In genomic region chr13:69732636-69733035, GRCm38 (mm10) we compare ENCODE assay signal across 20 mouse cellular contexts. TPM values are rescaled to one million over a fixed set of nuclear protein-coding genes. Genes with fewer than 3 reads are reported as not detected.
DNase-seq lines count a peak whose midpoint lies in the region; ATAC-seq and TF ChIP-seq lines count a peak whose summit lies in the region.
"Had no signal": no experiment of that assay in that cellular context is flagged by ENCODE, and none has a peak within 500 bp of the region (broad histone marks: within the 10 kb centered on the region; RNA-seq: fewer than 3 reads in every experiment).

No protein-coding gene starts in this region.

- ATAC-seq in hindbrain, embryonic 14.5 days (ENCODE audit: low FRiP score) = no peak
- ATAC-seq in hindbrain, embryonic 12.5 days (ENCODE audit: low FRiP score) = no peak
- no peak for ATAC-seq in heart, embryonic 11.5 days (replicated peaks; ENCODE audit: insufficient number of reproducible peaks, low FRiP score, low TSS enrichment)
- no peak for ATAC-seq in liver, postnatal 0 days
- no peak for ATAC-seq in intestine, embryonic 16.5 days
- ATAC-seq: midbrain, embryonic 15.5 days had no signal

- TF ChIP-seq CTCF in liver, postnatal 0 days (IDR thresholded peaks at IDR 0.05; ENCODE audit: low read depth) = no peak

- no peaks in the 10 kb centered on the region for H3K9me3 ChIP-seq in hindbrain, embryonic 14.5 days (ENCODE audit: control insufficient read depth, low read length)
- H3K9me3 ChIP-seq in hindbrain, embryonic 12.5 days (replicated peaks) = no peaks in the 10 kb centered on the region
- no peaks in the 10 kb centered on the region for H3K9me3 ChIP-seq in heart, embryonic 11.5 days (replicated peaks; ENCODE audit: control insufficient read depth, low read length)
- H3K9me3 ChIP-seq in liver, postnatal 0 days (ENCODE audit: low read length) = no peaks in the 10 kb centered on the region
- no peaks in the 10 kb centered on the region for H3K9me3 ChIP-seq in intestine, embryonic 16.5 days (ENCODE audit: control insufficient read depth, low read length)
- H3K9me3 ChIP-seq: embryonic facial prominence, embryonic 15.5 days; forebrain, embryonic 10.5 days; hindbrain, embryonic 10.5 days; limb, embryonic 12.5 days; liver, embryonic 13.5 days; midbrain, embryonic 15.5 days had no signal

- peaks cover 17% of the 10 kb centered on the region for H3K36me3 ChIP-seq in hindbrain, embryonic 14.5 days (replicated peaks; ENCODE audit: control insufficient read depth, insufficient read depth)
- peaks cover 15% of the 10 kb centered on the region for H3K36me3 ChIP-seq in hindbrain, embryonic 12.5 days
- no peaks in the 10 kb centered on the region for H3K36me3 ChIP-seq in heart, embryonic 11.5 days (ENCODE audit: control insufficient read depth, insufficient read depth, low read length)
- H3K36me3 ChIP-seq in liver, postnatal 0 days (replicated peaks; ENCODE audit: insufficient read depth, low read length) = no peaks in the 10 kb centered on the region
- no peaks in the 10 kb centered on the region for H3K36me3 ChIP-seq in intestine, embryonic 16.5 days (ENCODE audit: control insufficient read depth, insufficient read depth, low read length)
- H3K36me3 ChIP-seq: embryonic facial prominence, embryonic 15.5 days; forebrain, embryonic 10.5 days; limb, embryonic 12.5 days; liver, embryonic 13.5 days had no signal

- H3K4me2 ChIP-seq in hindbrain, embryonic 14.5 days (replicated peaks) = peak overlapping the region; percentile 20
- no peak overlapping the region for H3K4me2 ChIP-seq in hindbrain, embryonic 12.5 days (replicated peaks)
- H3K4me2 ChIP-seq in heart, embryonic 11.5 days = peak overlapping the region; percentile 6; the same call in 1 of the 2 replicates
- no peak overlapping the region for H3K4me2 ChIP-seq in liver, postnatal 0 days (ENCODE audit: low read depth, low read length)
- H3K4me2 ChIP-seq in intestine, embryonic 16.5 days (ENCODE audit: low read depth, low read length) = no peak overlapping the region
- H3K4me2 ChIP-seq: embryonic facial prominence, embryonic 15.5 days; limb, embryonic 12.5 days; liver, embryonic 13.5 days; midbrain, embryonic 15.5 days had no signal

- H3K27me3 ChIP-seq in hindbrain, embryonic 14.5 days (ENCODE audit: control insufficient read depth, insufficient read depth, low read length) = no peaks in the 10 kb centered on the region
- H3K27me3 ChIP-seq in hindbrain, embryonic 12.5 days = peaks cover 9% of the 10 kb centered on the region; the same call in 1 of the 2 replicates
- H3K27me3 ChIP-seq in heart, embryonic 11.5 days (ENCODE audit: control insufficient read depth, insufficient read depth, low read length) = peaks cover 23% of the 10 kb centered on the region
- peaks cover 8% of the 10 kb centered on the region for H3K27me3 ChIP-seq in liver, postnatal 0 days (ENCODE audit: insufficient read depth, low read length)
- peaks cover 16% of the 10 kb centered on the region for H3K27me3 ChIP-seq in intestine, embryonic 16.5 days (replicated peaks; ENCODE audit: control insufficient read depth, insufficient read depth, low read length)
- H3K27me3 ChIP-seq: midbrain, embryonic 15.5 days had no signal

- no peak for TF ChIP-seq EP300 in liver, postnatal 0 days (IDR thresholded peaks at IDR 0.05; ENCODE audit: low read depth)

- intact Hi-C loops in heart, postnatal 14 days (cut with DNase I) = loop anchor here (1.0 kb wide), 1 partner anchor 36 kb away; no protein-coding TSS in a partner anchor

- peaks cover 39% of the 10 kb centered on the region for H3K4me1 ChIP-seq in hindbrain, embryonic 14.5 days (replicated peaks; ENCODE audit: control insufficient read depth, insufficient read depth, low read length)
- H3K4me1 ChIP-seq in hindbrain, embryonic 12.5 days = peaks cover 36% of the 10 kb centered on the region
- 0 out of 2 replicates have a peak, but pooled peaks cover 3% of the 10 kb centered on the region for H3K4me1 ChIP-seq in heart, embryonic 11.5 days (ENCODE audit: control insufficient read depth, insufficient read depth, low read length)
- 0 out of 2 replicates have a peak, but pooled peaks cover under 1% of the 10 kb centered on the region for H3K4me1 ChIP-seq in liver, postnatal 0 days (ENCODE audit: insufficient read depth)
- H3K4me1 ChIP-seq in intestine, embryonic 16.5 days (ENCODE audit: control insufficient read depth, insufficient read depth, low read length) = no peaks in the 10 kb centered on the region
- H3K4me1 ChIP-seq: embryonic facial prominence, embryonic 15.5 days had no signal

- WGBS in hindbrain, embryonic 14.5 days = 90% methylated on average over 6 of the region's 6 CpGs
- WGBS in hindbrain, embryonic 12.5 days = 96% methylated on average over 6 of the region's 6 CpGs
- 53% methylated on average over 6 of the region's 6 CpGs for WGBS in heart, embryonic 11.5 days (ENCODE audit: insufficient replicate concordance)
- 87% methylated on average over 6 of the region's 6 CpGs for WGBS in liver, postnatal 0 days (ENCODE audit: insufficient replicate concordance)
- 85% methylated on average over 6 of the region's 6 CpGs for WGBS in intestine, embryonic 16.5 days

- no peak overlapping the region for H3K9ac ChIP-seq in hindbrain, embryonic 14.5 days
- H3K9ac ChIP-seq in hindbrain, embryonic 12.5 days = no peak overlapping the region
- no peak overlapping the region for H3K9ac ChIP-seq in heart, embryonic 11.5 days (ENCODE audit: low read depth, low read length)
- H3K9ac ChIP-seq in liver, postnatal 0 days (replicated peaks) = no peak overlapping the region
- H3K9ac ChIP-seq in intestine, embryonic 16.5 days (ENCODE audit: low read depth, low read length) = no peak overlapping the region
- H3K9ac ChIP-seq: embryonic facial prominence, embryonic 15.5 days; limb, embryonic 12.5 days; liver, embryonic 13.5 days; midbrain, embryonic 15.5 days had no signal

- 0 out of 2 replicates have a peak overlapping the region, but pooled peaks have one; percentile 0 for H3K4me3 ChIP-seq in hindbrain, embryonic 14.5 days (replicated peaks; ENCODE audit: low read length)
- no peak overlapping the region for H3K4me3 ChIP-seq in hindbrain, embryonic 12.5 days
- H3K4me3 ChIP-seq in heart, embryonic 11.5 days (ENCODE audit: low read depth, low read length) = no peak overlapping the region
- no peak overlapping the region for H3K4me3 ChIP-seq in liver, postnatal 0 days (ENCODE audit: low read depth, low read length)
- no peak overlapping the region for H3K4me3 ChIP-seq in intestine, embryonic 16.5 days (ENCODE audit: low read length)
- H3K4me3 ChIP-seq: embryonic facial prominence, embryonic 15.5 days; forebrain, embryonic 10.5 days; hindbrain, embryonic 10.5 days; limb, embryonic 12.5 days; liver, embryonic 13.5 days; midbrain, embryonic 15.5 days had no signal

- no peak overlapping the region for H3K27ac ChIP-seq in hindbrain, embryonic 14.5 days
- H3K27ac ChIP-seq in hindbrain, embryonic 12.5 days = no peak overlapping the region
- H3K27ac ChIP-seq in heart, embryonic 11.5 days (ENCODE audit: low read depth, low read length) = no peak overlapping the region
- H3K27ac ChIP-seq in liver, postnatal 0 days (ENCODE audit: low read depth) = no peak overlapping the region
- no peak overlapping the region for H3K27ac ChIP-seq in intestine, embryonic 16.5 days (ENCODE audit: low read length)
- H3K27ac ChIP-seq: embryonic facial prominence, embryonic 15.5 days; forebrain, embryonic 10.5 days; hindbrain, embryonic 10.5 days; limb, embryonic 12.5 days; liver, embryonic 13.5 days; midbrain, embryonic 15.5 days had no signal

- DNase-seq in hindbrain, embryonic 14.5 days (ENCODE audit: low spot score) = no peak
- DNase-seq in heart, adult 8-10 months (ENCODE audit: low spot score) = peak; percentile 31
- peak; percentile 10 for DNase-seq in heart, postnatal 14 days
- DNase-seq in liver, postnatal 0 days = no peak
- no peak for DNase-seq in gastrocnemius, adult 18-20 months (ENCODE audit: low spot score)
- DNase-seq: cerebellum, postnatal 14 days; embryo, embryonic 11 days; gastrocnemius, postnatal 10 days; kidney, adult 18-20 months; kidney, postnatal 10 days; liver, embryonic 13.5 days had no signal

RNA-seq across cellular contexts. Expression of gene Ube2ql1, which starts 7.1 kb away (rescaled TPM):
- polyA plus RNA-seq in hindbrain, embryonic 14.5 days (2014; fragmentation: Nextera tagmentation; extraction: Ambion mirVana) = 49.4 and 49.8 TPM in 2 replicates
- polyA plus RNA-seq in hindbrain, embryonic 12.5 days (2016; fragmentation: Nextera tagmentation; extraction: Ambion mirVana) = 16.4 and 18.2 TPM in 2 replicates
- total RNA-seq in heart, adult 8-10 months (2022) = 1 to 10 TPM; 4.7 to 7.9 (median 7.0) TPM
- 1.4 and 1.7 TPM in 2 replicates for polyA plus RNA-seq in heart, embryonic 11.5 days (2014; fragmentation: Nextera tagmentation; extraction: Ambion mirVana)
- 1 to 10 TPM; 1.3 to 1.9 TPM for total RNA-seq in heart, postnatal 14 days (2021)
- polyA plus RNA-seq in liver, postnatal 0 days (2015; fragmentation: Nextera tagmentation; extraction: Ambion mirVana) = 0.09 TPM in 1 of 2 replicates, not detected in the other
- total RNA-seq in gastrocnemius, adult 18-20 months (2021) = under 1 TPM; 0.62 to 1.00 TPM
- polyA plus RNA-seq in intestine, embryonic 16.5 days (2015; fragmentation: Nextera tagmentation; extraction: Ambion mirVana) = 0.10 and 0.12 TPM in 2 replicates
- polyA plus RNA-seq: testis, adult 2 months had no signal

Comparison
In these comparisons a context has a peak if more than half of its experiments do, and no peak if none do; other contexts are left out.
1. H3K4me2 ChIP-seq: peak in hindbrain, embryonic 14.5 days (single experiment) and heart, embryonic 11.5 days (single experiment); none in hindbrain, embryonic 12.5 days (single experiment), liver, postnatal 0 days (single experiment) and intestine, embryonic 16.5 days (single experiment).
2. DNase-seq: peak in heart, adult 8-10 months (single experiment) and heart, postnatal 14 days (2 of 2); none in hindbrain, embryonic 14.5 days (single experiment), liver, postnatal 0 days (single experiment) and gastrocnemius, adult 18-20 months (single experiment).